Mouse (Mus musculus) MEL (cell line): ENCODE measurements around the gene Traf2. TPM values are rescaled to one million over a fixed set of nuclear protein-coding genes. Genes with fewer than 3 reads are reported as not detected.

ENCODE experiments used
- DNase-seq: peaks from one replicate; pipeline ENCODE4 v3.0.0; 2011; ENCODE audit warnings: low read depth, low spot score
- H3K27ac ChIP-seq: 2 replicates; pipeline ENCODE4 v1.5.1; 2012; ENCODE audit warnings: low read depth, mild to moderate bottlenecking, control low read depth, low read length, moderate library complexity; ENCODE audit not compliant: control insufficient read depth
- H3K27me3 ChIP-seq, 2 experiments: fragments of 150-350 bp in 1 of 2; sonication (generic) in 1 of 2; 2 replicates each; pipeline ENCODE4 v1.6.1; 2012; ENCODE audit warnings: low read length in 2 of 2, mild to moderate bottlenecking in 2 of 2, improper control_type of control experiment in 1 of 2, moderate library complexity in 1 of 2; ENCODE audit not compliant: insufficient read depth in 2 of 2, control insufficient read depth in 1 of 2
- H3K36me3 ChIP-seq, 2 experiments: 2 replicates each; pipeline ENCODE4 v1.6.1; 2012 to 2014; ENCODE audit warnings: low read length in 2 of 2, improper control_type of control experiment in 1 of 2, inconsistent platforms in 1 of 2, mild to moderate bottlenecking in 1 of 2; ENCODE audit not compliant: insufficient read depth in 2 of 2, control insufficient read depth in 1 of 2
- H3K4me1 ChIP-seq, 2 experiments: fragments of 150-350 bp in 1 of 2; sonication (generic) in 1 of 2; 2 replicates each; pipeline ENCODE4 v1.6.1; 2012; ENCODE audit warnings: low read length in 2 of 2, improper control_type of control experiment in 1 of 2, mild to moderate bottlenecking in 1 of 2; ENCODE audit not compliant: insufficient read depth in 2 of 2, control insufficient read depth in 1 of 2
- H3K4me3 ChIP-seq, 2 experiments: fragments of 150-350 bp in 1 of 2; sonication (generic) in 1 of 2; 2 replicates each; pipeline ENCODE4 v1.5.1; 2012; ENCODE audit warnings: low read depth in 2 of 2, low read length in 2 of 2, mild to moderate bottlenecking in 2 of 2, moderate library complexity in 2 of 2, control low read depth in 1 of 2, improper control_type of control experiment in 1 of 2; ENCODE audit not compliant: control insufficient read depth in 1 of 2, insufficient read depth in 1 of 2
- H3K79me2 ChIP-seq: 2 replicates; pipeline ENCODE4 v1.6.1; 2012; ENCODE audit warnings: mild to moderate bottlenecking, low read length, moderate library complexity; ENCODE audit not compliant: control insufficient read depth, poor library complexity, insufficient read depth
- H3K9ac ChIP-seq: 2 replicates; pipeline ENCODE4 v1.6.1; 2012; ENCODE audit warnings: low read depth, mild to moderate bottlenecking, control low read depth, low read length, moderate library complexity; ENCODE audit not compliant: control insufficient read depth, poor library complexity, severe bottlenecking
- H3K9me3 ChIP-seq: fragments of 150-350 bp; sonication (generic); replicated peaks from 2 replicates; pipeline ENCODE4 v1.6.1; 2012; ENCODE audit warnings: mild to moderate bottlenecking, low read length, improper control_type of control experiment, moderate library complexity; ENCODE audit not compliant: insufficient read depth
- BHLHE40 ChIP-seq: IDR thresholded peaks from 2 replicates; pipeline ENCODE4 v1.6.1; 2012; ENCODE audit warnings: low read depth, mild to moderate bottlenecking, inconsistent platforms, low read length, improper control_type of control experiment, borderline replicate concordance
- E2F4 ChIP-seq: IDR thresholded peaks from 2 replicates; pipeline ENCODE4 v1.6.1; 2011; ENCODE audit warnings: low read depth, low read length, improper control_type of control experiment, borderline replicate concordance
- ETS1 ChIP-seq: IDR thresholded peaks from 2 replicates; pipeline ENCODE4 v1.6.1; 2012; ENCODE audit warnings: low read depth, mild to moderate bottlenecking, inconsistent platforms, low read length, improper control_type of control experiment, moderate library complexity
- GABPA ChIP-seq: IDR thresholded peaks from 2 replicates; pipeline ENCODE4 v1.6.1; 2012; ENCODE audit warnings: low read depth, mild to moderate bottlenecking, inconsistent platforms, low read length, improper control_type of control experiment, moderate library complexity
- GATA1 ChIP-seq: IDR thresholded peaks from 2 replicates; pipeline ENCODE4 v1.6.1; 2011; ENCODE audit warnings: low read depth, low read length, improper control_type of control experiment
- JUND ChIP-seq: IDR thresholded peaks from 2 replicates; pipeline ENCODE4 v1.6.1; 2011; ENCODE audit warnings: low read depth, mild to moderate bottlenecking, improper control_type of control experiment, low read length
- MAFK ChIP-seq: IDR thresholded peaks from 2 replicates; pipeline ENCODE4 v1.6.1; 2011; ENCODE audit warnings: low read depth, mild to moderate bottlenecking, low read length, improper control_type of control experiment, borderline replicate concordance
- MAZ ChIP-seq: IDR thresholded peaks from 2 replicates; pipeline ENCODE4 v1.6.1; 2012; ENCODE audit warnings: low read depth, mild to moderate bottlenecking, inconsistent platforms, low read length, improper control_type of control experiment
- MYB ChIP-seq: IDR thresholded peaks from 2 replicates; pipeline ENCODE4 v1.6.1; 2011; ENCODE audit warnings: mild to moderate bottlenecking, low read depth, low read length, improper control_type of control experiment
- NELFE ChIP-seq: IDR thresholded peaks from 2 replicates; pipeline ENCODE4 v1.6.1; 2011; ENCODE audit warnings: low read depth, low read length, improper control_type of control experiment
- POLR2A ChIP-seq, 2 experiments: IDR thresholded peaks; 2 replicates each; pipeline ENCODE4 v1.6.1; 2011 to 2012; ENCODE audit warnings: low read length in 2 of 2, mild to moderate bottlenecking in 2 of 2, control low read depth in 1 of 2, improper control_type of control experiment in 1 of 2, low read depth in 1 of 2, moderate library complexity in 1 of 2; ENCODE audit not compliant: control insufficient read depth in 1 of 2, insufficient read depth in 1 of 2, poor library complexity in 1 of 2
- RAD21 ChIP-seq: IDR thresholded peaks from 2 replicates; pipeline ENCODE4 v1.6.1; 2011; ENCODE audit warnings: mild to moderate bottlenecking, low read depth, low read length, improper control_type of control experiment
- SIN3A ChIP-seq: IDR thresholded peaks from 2 replicates; pipeline ENCODE4 v1.6.1; 2012; ENCODE audit warnings: low read length, improper control_type of control experiment, inconsistent platforms
- TAL1 ChIP-seq: IDR thresholded peaks from 2 replicates; pipeline ENCODE4 v1.6.1; 2012; ENCODE audit warnings: mild to moderate bottlenecking, inconsistent platforms, low read length, moderate library complexity, mixed read lengths
- TCF12 ChIP-seq: IDR thresholded peaks from 2 replicates; pipeline ENCODE4 v1.6.1; 2014; ENCODE audit warnings: low read depth, mild to moderate bottlenecking, inconsistent platforms, low read length, improper control_type of control experiment, moderate library complexity
- USF1 ChIP-seq: IDR thresholded peaks from 2 replicates; pipeline ENCODE4 v1.6.1; 2014; ENCODE audit warnings: low read depth, mild to moderate bottlenecking, inconsistent platforms, low read length, improper control_type of control experiment, moderate library complexity
- USF2 ChIP-seq, 2 experiments: IDR thresholded peaks; 2 replicates each; pipeline ENCODE4 v1.6.1; 2011 to 2012; ENCODE audit warnings: improper control_type of control experiment in 2 of 2, low read length in 2 of 2, borderline replicate concordance in 1 of 2, inconsistent platforms in 1 of 2, low read depth in 1 of 2, mild to moderate bottlenecking in 1 of 2; ENCODE audit not compliant: insufficient read depth in 1 of 2
- ZKSCAN1 ChIP-seq: IDR thresholded peaks from 2 replicates; pipeline ENCODE4 v1.6.1; 2012; ENCODE audit warnings: low read depth, mild to moderate bottlenecking, inconsistent platforms, low read length, improper control_type of control experiment, moderate library complexity
- ZMIZ1 ChIP-seq: IDR thresholded peaks from 2 replicates; pipeline ENCODE4 v1.6.1; 2012; ENCODE audit warnings: low read depth, mild to moderate bottlenecking, inconsistent platforms, low read length, improper control_type of control experiment, moderate library complexity
- ZNF384 ChIP-seq: IDR thresholded peaks from 2 replicates; pipeline ENCODE4 v1.6.1; 2012; ENCODE audit warnings: low read depth, mild to moderate bottlenecking, inconsistent platforms, low read length, improper control_type of control experiment
- polyA plus RNA-seq, 2 experiments: library from polyadenylated mRNA; stranded (reverse) in 1 of 2; unstranded in 1 of 2; fragments of >175 nt in 1 of 2; fragments of >200 nt in 1 of 2; gene quantifications; 2 replicates each; pipeline versions ENCODE4 v1.2.1 to v1.2.4; 2012; ENCODE audit warnings: low replicate concordance in 2 of 2, low read depth in 1 of 2; ENCODE audit not compliant: insufficient read length in 2 of 2, insufficient read depth in 1 of 2, missing spikeins in 1 of 2
- total RNA-seq: library from RNA; depleted of rRNA; stranded (reverse); fragments of 300-350 nt; gene quantifications from 2 replicates; pipeline ENCODE4 v1.2.3, GENCODE M21; 2012

The Traf2 gene
- total and polyA plus RNA-seq, 3 experiments = 19.9 to 28.3 TPM; not detected in 1

- no peak overlapping the region for H3K9ac ChIP-seq
- H3K79me2 ChIP-seq = peaks cover 3% of the 10 kb centered on the region
- H3K27me3 ChIP-seq = no peaks in the 10 kb centered on the region
- H3K36me3 ChIP-seq = peaks cover 1 to 7% of the 10 kb centered on the region in 2 experiments; a peak in 3 of 4 replicates
- TF ChIP-seq JUND = no peak
- no peak for TF ChIP-seq TCF12
- no peak for TF ChIP-seq ZKSCAN1
- no peak for TF ChIP-seq RAD21
- TF ChIP-seq MAFK = no peak
- no peak for TF ChIP-seq NELFE
- no peak for TF ChIP-seq GABPA
- TF ChIP-seq E2F4 = no peak
- TF ChIP-seq BHLHE40 = no peak
- TF ChIP-seq SIN3A = no peak
- TF ChIP-seq USF2 (IDR thresholded peaks at IDR 0.05; ENCODE audit: borderline replicate concordance in 1 of 2, insufficient read depth in 1 of 2, low read depth in 1 of 2, low read length in 2 of 2) = no peak
- TF ChIP-seq ZNF384 = no peak
- no peak for TF ChIP-seq MAZ
- TF ChIP-seq ETS1 = no peak
- no peak for TF ChIP-seq POLR2A (IDR thresholded peaks at IDR 0.05; ENCODE audit: control insufficient read depth in 1 of 2, insufficient read depth in 1 of 2, low read depth in 1 of 2, low read length in 2 of 2, poor library complexity in 1 of 2)
- TF ChIP-seq USF1 = no peak
- no peak for TF ChIP-seq GATA1
- TF ChIP-seq TAL1 = no peak
- no peak for TF ChIP-seq ZMIZ1
- no peak for TF ChIP-seq MYB
- no peaks in the 10 kb centered on the region for H3K9me3 ChIP-seq
- DNase-seq = no peak
- H3K27ac ChIP-seq = no peak overlapping the region
- H3K4me3 ChIP-seq = no peak overlapping the region
- peaks cover 0 to 20% of the 10 kb centered on the region in 2 experiments; a peak in 2 of 4 replicates for H3K4me1 ChIP-seq
These were observed 32.3 kb upstream of the Traf2 start for GRCm38 (mm10) chr2:25578796-25579736.
